Mouse (Mus musculus): ENCODE data around the gene Klrb1b. TPM values are rescaled to one million over a fixed set of nuclear protein-coding genes. Genes with fewer than 3 reads are reported as not detected.
"Not testable (repeated sequence)": the region's sequence is repeated elsewhere in the genome, so short reads cannot be mapped to it uniquely, and the experiment has no call there.

Gene Klrb1b
- polyA plus RNA-seq, 1 experiment from 2014 or later = 0.15 TPM

GRCm38 (mm10) chr6:128797936-128798771 lies 28.0 kb downstream of the Klrb1b start:
- no peaks in the 10 kb centered on the region for H3K27me3 ChIP-seq
- peak overlapping the region; percentile 15; the same call in 1 of the 2 replicates for H3K9ac ChIP-seq
- H3K36me3 ChIP-seq = no peaks in the 10 kb centered on the region
- no peaks in the 10 kb centered on the region for H3K9me3 ChIP-seq (replicated peaks)
- ATAC-seq (replicated peaks; ENCODE audit: insufficient number of reproducible peaks, insufficient read depth, low FRiP score, low read depth) = no peak
- peak overlapping the region; percentile 63 for H3K4me2 ChIP-seq
- peak overlapping the region; percentile 6; the same call in 1 of the 2 replicates for H3K27ac ChIP-seq
- 18% methylated on average over 15 of the region's 15 CpGs for WGBS
- peaks cover 16% of the 10 kb centered on the region for H3K4me1 ChIP-seq (replicated peaks)
- H3K4me3 ChIP-seq = peak overlapping the region; percentile 78

- ATAC-seq (replicated peaks; ENCODE audit: insufficient number of reproducible peaks, insufficient read depth, low FRiP score, low read depth) = no peak
- peak overlapping the region; percentile 63 for H3K4me2 ChIP-seq
- no peaks in the 10 kb centered on the region for H3K36me3 ChIP-seq
- 70% methylated on average over 12 of the region's 12 CpGs for WGBS
- H3K9me3 ChIP-seq (replicated peaks) = no peaks in the 10 kb centered on the region
- peaks cover 12% of the 10 kb centered on the region for H3K4me1 ChIP-seq (replicated peaks)
- H3K4me3 ChIP-seq = peak overlapping the region; percentile 78
- no peaks in the 10 kb centered on the region for H3K27me3 ChIP-seq
- no peak overlapping the region for H3K27ac ChIP-seq
- no peak overlapping the region for H3K9ac ChIP-seq
Observed at GRCm38 (mm10) chr6:128797185-128797905, 28.8 kb downstream of the Klrb1b start.

GRCm38 (mm10) chr6:128796321-128796955 lies 29.7 kb downstream of the Klrb1b start:
- Histone ChIP-seq H3K4me2 (no peak overlapping the region), H3K36me3 (no peaks in the 10 kb centered on the region), H3K4me3 (no peak overlapping the region), H3K4me1 (replicated peaks) (peaks cover 12% of the 10 kb centered on the region), H3K27me3 (no peaks in the 10 kb centered on the region), H3K9ac (no peak overlapping the region), H3K27ac (no peak overlapping the region), H3K9me3 (replicated peaks) (no peaks in the 10 kb centered on the region)
- ATAC-seq (replicated peaks; ENCODE audit: insufficient number of reproducible peaks, insufficient read depth, low FRiP score, low read depth) = no peak
- 64% methylated on average over 8 of the region's 8 CpGs for WGBS

- no peaks in the 10 kb centered on the region for H3K27me3 ChIP-seq
- no peak overlapping the region for H3K27ac ChIP-seq
- H3K4me3 ChIP-seq = no peak overlapping the region
- ATAC-seq (replicated peaks; ENCODE audit: insufficient number of reproducible peaks, insufficient read depth, low FRiP score, low read depth) = no peak
- no peaks in the 10 kb centered on the region for H3K36me3 ChIP-seq
- no peaks in the 10 kb centered on the region for H3K9me3 ChIP-seq (replicated peaks)
- H3K4me1 ChIP-seq (replicated peaks) = peaks cover 12% of the 10 kb centered on the region
- 21% methylated on average over 6 of the region's 6 CpGs for WGBS
- H3K4me2 ChIP-seq = no peak overlapping the region
- no peak overlapping the region for H3K9ac ChIP-seq
Observed at GRCm38 (mm10) chr6:128793734-128794133, 32.4 kb downstream of the Klrb1b start.

GRCm38 (mm10) chr6:128790491-128790994 lies 35.6 kb downstream of the Klrb1b start:
- not testable (repeated sequence) for ATAC-seq (replicated peaks; ENCODE audit: insufficient number of reproducible peaks, insufficient read depth, low FRiP score, low read depth); H3K4me3 ChIP-seq
- 74% methylated on average over 4 of the region's 4 CpGs for WGBS

GRCm38 (mm10) chr6:128789115-128789514 lies 37.0 kb downstream of the Klrb1b start, which contains the start of gene Klrb1c:
Gene Klrb1c, minus strand, starts transcription at chr6:128789215.
- H3K27me3 ChIP-seq = no peaks in the 10 kb centered on the region
- H3K36me3 ChIP-seq = no peaks in the 10 kb centered on the region
- WGBS = 87% methylated on average over 2 of the region's 2 CpGs
- peaks cover 4% of the 10 kb centered on the region; the same call in 1 of the 2 replicates for H3K4me1 ChIP-seq (replicated peaks)
- no peak for ATAC-seq (replicated peaks; ENCODE audit: insufficient number of reproducible peaks, insufficient read depth, low FRiP score, low read depth)
- no peaks in the 10 kb centered on the region for H3K9me3 ChIP-seq (replicated peaks)
- H3K4me2 ChIP-seq = no peak within 1 kb of the TSS
- H3K27ac ChIP-seq = no peak within 1 kb of the TSS
- no peak within 1 kb of the TSS for H3K4me3 ChIP-seq
- H3K9ac ChIP-seq = no peak within 1 kb of the TSS

More at GRCm38 (mm10) chr6:128790491-128790994, 35.6 kb downstream of the Klrb1b start:
- not testable (repeated sequence) for H3K4me2 ChIP-seq; H3K9ac ChIP-seq; H3K9me3 ChIP-seq (replicated peaks); H3K27me3 ChIP-seq; H3K36me3 ChIP-seq; H3K27ac ChIP-seq; H3K4me1 ChIP-seq (replicated peaks)

- ATAC-seq (replicated peaks; ENCODE audit: insufficient number of reproducible peaks, insufficient read depth, low FRiP score, low read depth) = no peak
- Histone ChIP-seq H3K4me1 (replicated peaks) (0 out of 2 replicates have a peak, but pooled peaks cover under 1% of the 10 kb centered on the region), H3K36me3 (no peaks in the 10 kb centered on the region), H3K9ac (no peak overlapping the region), H3K27ac (no peak overlapping the region), H3K27me3 (no peaks in the 10 kb centered on the region), H3K4me3 (no peak overlapping the region), H3K9me3 (replicated peaks) (no peaks in the 10 kb centered on the region), H3K4me2 (no peak overlapping the region)
- 67% methylated on average over 1 of the region's 1 CpGs for WGBS
Observed at GRCm38 (mm10) chr6:128788517-128788916, 37.6 kb downstream of the Klrb1b start.

GRCm38 (mm10) chr6:128786396-128786795 lies 39.7 kb downstream of the Klrb1b start:
- H3K27ac ChIP-seq; ATAC-seq (replicated peaks; ENCODE audit: insufficient number of reproducible peaks, insufficient read depth, low FRiP score, low read depth): not testable (repeated sequence)

GRCm38 (mm10) chr6:128769481-128770253 lies 56.5 kb downstream of the Klrb1b start:
- ATAC-seq (replicated peaks; ENCODE audit: insufficient number of reproducible peaks, insufficient read depth, low FRiP score, low read depth) = no peak
- no peaks in the 10 kb centered on the region for H3K27me3 ChIP-seq
- H3K36me3 ChIP-seq = no peaks in the 10 kb centered on the region
- H3K27ac ChIP-seq = no peak overlapping the region
- H3K4me3 ChIP-seq = no peak overlapping the region
- no peak overlapping the region for H3K9ac ChIP-seq
- H3K4me1 ChIP-seq (replicated peaks) = no peaks in the 10 kb centered on the region; the same call in 1 of the 2 replicates
- no peak overlapping the region for H3K4me2 ChIP-seq
- 84% methylated on average over 10 of the region's 10 CpGs for WGBS
- H3K9me3 ChIP-seq (replicated peaks) = no peaks in the 10 kb centered on the region

More at GRCm38 (mm10) chr6:128786396-128786795, 39.7 kb downstream of the Klrb1b start:
- H3K4me1 ChIP-seq (replicated peaks); H3K4me3 ChIP-seq; H3K9me3 ChIP-seq (replicated peaks); H3K27me3 ChIP-seq; H3K9ac ChIP-seq; H3K4me2 ChIP-seq; H3K36me3 ChIP-seq: not testable (repeated sequence)
- 89% methylated on average over 1 of the region's 1 CpGs for WGBS

- Histone ChIP-seq H3K4me2 (no peak overlapping the region), H3K27me3 (no peaks in the 10 kb centered on the region), H3K4me3 (no peak overlapping the region), H3K4me1 (replicated peaks) (no peaks in the 10 kb centered on the region; the same call in 1 of the 2 replicates), H3K9ac (no peak overlapping the region), H3K27ac (no peak overlapping the region), H3K36me3 (no peaks in the 10 kb centered on the region), H3K9me3 (replicated peaks) (no peaks in the 10 kb centered on the region)
- WGBS = 68% methylated on average over 4 of the region's 4 CpGs
- ATAC-seq (replicated peaks; ENCODE audit: insufficient number of reproducible peaks, insufficient read depth, low FRiP score, low read depth) = no peak
Observed at GRCm38 (mm10) chr6:128768047-128768446, 58.1 kb downstream of the Klrb1b start.

All from heart, embryonic 15.5 days (tissue).